Mouse (Mus musculus) neural tube, embryonic 14.5 days (tissue): ENCODE data around the gene Btbd1. TPM values are rescaled to one million over a fixed set of nuclear protein-coding genes. Genes with fewer than 3 reads are reported as not detected.

ENCODE experiments used
- ATAC-seq: fragments of 200-750 bp; cut with Nextera tagmentation; 2 replicates; pipeline ENCODE4 v1.8.0; 2017; ENCODE audit warnings: low read depth, mild to moderate bottlenecking, moderate TSS enrichment, moderate library complexity
- H3K27ac ChIP-seq: fragments of 300-500 bp; sonication (generic); 2 replicates; pipeline ENCODE4 v1.5.1; 2014; ENCODE audit warnings: low read depth, mild to moderate bottlenecking, control low read depth, low read length, moderate library complexity, mixed read lengths
- H3K27me3 ChIP-seq: fragments of 300-500 bp; sonication (generic); 2 replicates; pipeline ENCODE4 v1.6.1; 2014; ENCODE audit warnings: low read length; ENCODE audit not compliant: control insufficient read depth, insufficient read depth
- H3K36me3 ChIP-seq: fragments of 300-500 bp; sonication (generic); 2 replicates; pipeline ENCODE4 v1.6.1; 2014; ENCODE audit warnings: low read length, mixed read lengths; ENCODE audit not compliant: control insufficient read depth, insufficient read depth
- H3K4me1 ChIP-seq: fragments of 300-500 bp; sonication (generic); 2 replicates; pipeline ENCODE4 v1.6.1; 2014; ENCODE audit warnings: low read length; ENCODE audit not compliant: control insufficient read depth, insufficient read depth
- H3K4me2 ChIP-seq: fragments of 300-500 bp; sonication (generic); 2 replicates; pipeline ENCODE4 v1.6.1; 2014; ENCODE audit warnings: mild to moderate bottlenecking, low read depth, low read length, control low read depth
- H3K4me3 ChIP-seq: fragments of 300-500 bp; sonication (generic); 2 replicates; pipeline ENCODE4 v1.5.1; 2014; ENCODE audit warnings: low read depth, low read length, control low read depth, mixed read lengths
- H3K9ac ChIP-seq: fragments of 300-500 bp; sonication (generic); replicated peaks from 2 replicates; pipeline ENCODE4 v1.6.1; 2014; ENCODE audit warnings: low read depth, mild to moderate bottlenecking, control low read depth, low read length, mixed read lengths
- H3K9me3 ChIP-seq: fragments of 300-500 bp; sonication (generic); 2 replicates; pipeline ENCODE4 v1.6.1; 2016; ENCODE audit warnings: low read length; ENCODE audit not compliant: control insufficient read depth
- WGBS: fragments of 180-500 bp; shearing (Covaris S2); extraction: QIAGEN DNeasy Blood & Tissue Kit; methylation state at CpG from one replicate; pipeline ENCODE4 v1.1.7; 2014; 5-methylcytosine and 5-hydroxymethylcytosine counted together
- polyA plus RNA-seq: library from polyadenylated mRNA; unstranded; fragments of >200 nt; fragmentation: Nextera tagmentation; extraction: Ambion mirVana; gene quantifications from 2 replicates; pipeline ENCODE4 v1.2.1, GENCODE M21; 2014

Gene Btbd1
- polyA plus RNA-seq: 137 and 144 TPM in 2 replicates

GRCm38 (mm10) chr7:81829379-81829894, at the start of gene Btbd1:
Btbd1 (minus strand) TSS chr7:81829431.
- H3K9ac ChIP-seq: peak within 1 kb of the TSS; percentile 96
- H3K4me1 ChIP-seq: peaks cover 31% of the 10 kb centered on the region
- H3K36me3 ChIP-seq: no peaks in the 10 kb centered on the region
- H3K27me3 ChIP-seq: no peaks in the 10 kb centered on the region
- peak; percentile 91 for ATAC-seq
- 1% methylated on average over 38 of the region's 58 CpGs for WGBS
- peak within 1 kb of the TSS; percentile 95 for H3K27ac ChIP-seq
- H3K4me2 ChIP-seq: peak within 1 kb of the TSS; percentile 78
- no peaks in the 10 kb centered on the region for H3K9me3 ChIP-seq
- peak within 1 kb of the TSS; percentile 81 for H3K4me3 ChIP-seq

GRCm38 (mm10) chr7:81875372-81875771, 46.1 kb upstream of the Btbd1 start:
- H3K36me3 ChIP-seq: no peaks in the 10 kb centered on the region
- WGBS: 73% methylated on average over 9 of the region's 9 CpGs
- no peak for ATAC-seq
- no peak overlapping the region for H3K27ac ChIP-seq
- no peak overlapping the region for H3K4me3 ChIP-seq
- peaks cover 3% of the 10 kb centered on the region; the same call in 1 of the 2 replicates for H3K4me1 ChIP-seq
- H3K9me3 ChIP-seq: no peaks in the 10 kb centered on the region
- no peak overlapping the region for H3K9ac ChIP-seq
- H3K27me3 ChIP-seq: no peaks in the 10 kb centered on the region
- no peak overlapping the region for H3K4me2 ChIP-seq

- H3K9ac ChIP-seq: no peak overlapping the region
- H3K27me3 ChIP-seq: no peaks in the 10 kb centered on the region
- 63% methylated on average over 6 of the region's 6 CpGs for WGBS
- ATAC-seq: no peak
- peaks cover 3% of the 10 kb centered on the region; the same call in 1 of the 2 replicates for H3K4me1 ChIP-seq
- no peak overlapping the region for H3K27ac ChIP-seq
- H3K4me3 ChIP-seq: no peak overlapping the region
- H3K36me3 ChIP-seq: no peaks in the 10 kb centered on the region
- no peak overlapping the region for H3K4me2 ChIP-seq
- no peaks in the 10 kb centered on the region for H3K9me3 ChIP-seq
Observed at GRCm38 (mm10) chr7:81874636-81875035, 45.4 kb upstream of the Btbd1 start.

- Histone ChIP-seq H3K9me3 (no peaks in the 10 kb centered on the region), H3K27ac (no peak overlapping the region), H3K4me3 (no peak overlapping the region), H3K4me1 (peaks cover 3% of the 10 kb centered on the region; the same call in 1 of the 2 replicates), H3K27me3 (no peaks in the 10 kb centered on the region), H3K36me3 (no peaks in the 10 kb centered on the region), H3K4me2 (no peak overlapping the region), H3K9ac (no peak overlapping the region)
- no peak for ATAC-seq
- WGBS: 57% methylated on average over 1 of the region's 1 CpGs
Observed at GRCm38 (mm10) chr7:81873807-81874206, 44.6 kb upstream of the Btbd1 start.

GRCm38 (mm10) chr7:81872493-81873013, 43.3 kb upstream of the Btbd1 start:
- H3K4me2 ChIP-seq: no peak overlapping the region
- no peaks in the 10 kb centered on the region for H3K27me3 ChIP-seq
- no peak overlapping the region for H3K27ac ChIP-seq
- no peaks in the 10 kb centered on the region for H3K36me3 ChIP-seq
- WGBS: 81% methylated on average over 13 of the region's 13 CpGs
- no peak overlapping the region for H3K9ac ChIP-seq
- no peak for ATAC-seq
- H3K4me1 ChIP-seq: peaks cover 3% of the 10 kb centered on the region; the same call in 1 of the 2 replicates
- H3K4me3 ChIP-seq: no peak overlapping the region
- H3K9me3 ChIP-seq: no peaks in the 10 kb centered on the region

GRCm38 (mm10) chr7:81868158-81868557, 38.9 kb upstream of the Btbd1 start:
- H3K4me3 ChIP-seq: no peak overlapping the region
- H3K4me2 ChIP-seq: no peak overlapping the region
- no peaks in the 10 kb centered on the region for H3K27me3 ChIP-seq
- H3K9ac ChIP-seq: no peak overlapping the region
- no peaks in the 10 kb centered on the region for H3K36me3 ChIP-seq
- H3K27ac ChIP-seq: no peak overlapping the region
- no peaks in the 10 kb centered on the region for H3K9me3 ChIP-seq
- ATAC-seq: peak; percentile 86
- no peaks in the 10 kb centered on the region for H3K4me1 ChIP-seq
- WGBS: 23% methylated on average over 6 of the region's 6 CpGs

- no peaks in the 10 kb centered on the region for H3K36me3 ChIP-seq
- H3K9ac ChIP-seq: no peak overlapping the region
- H3K27ac ChIP-seq: no peak overlapping the region
- H3K9me3 ChIP-seq: no peaks in the 10 kb centered on the region
- no peak for ATAC-seq
- no peak overlapping the region for H3K4me3 ChIP-seq
- H3K27me3 ChIP-seq: no peaks in the 10 kb centered on the region
- no peaks in the 10 kb centered on the region for H3K4me1 ChIP-seq
- no peak overlapping the region for H3K4me2 ChIP-seq
- 93% methylated on average over 9 of the region's 9 CpGs for WGBS
Observed at GRCm38 (mm10) chr7:81867231-81867930, 38.1 kb upstream of the Btbd1 start.

GRCm38 (mm10) chr7:81865937-81866336, 36.7 kb upstream of the Btbd1 start:
- no peak overlapping the region for H3K27ac ChIP-seq

GRCm38 (mm10) chr7:81864552-81864951, 35.3 kb upstream of the Btbd1 start:
- H3K36me3 ChIP-seq: no peaks in the 10 kb centered on the region
- peaks cover under 1% of the 10 kb centered on the region; the same call in 1 of the 2 replicates for H3K4me1 ChIP-seq
- no peak overlapping the region for H3K27ac ChIP-seq
- no peaks in the 10 kb centered on the region for H3K9me3 ChIP-seq
- H3K27me3 ChIP-seq: no peaks in the 10 kb centered on the region
- no peak overlapping the region for H3K9ac ChIP-seq
- no peak overlapping the region for H3K4me2 ChIP-seq
- no peak for ATAC-seq
- H3K4me3 ChIP-seq: no peak overlapping the region
- 93% methylated on average over 6 of the region's 6 CpGs for WGBS

More at GRCm38 (mm10) chr7:81865937-81866336, 36.7 kb upstream of the Btbd1 start:
- 91% methylated on average over 6 of the region's 6 CpGs for WGBS
- no peak for ATAC-seq
- Histone ChIP-seq H3K4me3 (no peak overlapping the region), H3K4me2 (no peak overlapping the region), H3K27me3 (no peaks in the 10 kb centered on the region), H3K4me1 (no peaks in the 10 kb centered on the region), H3K36me3 (no peaks in the 10 kb centered on the region), H3K9me3 (no peaks in the 10 kb centered on the region), H3K9ac (no peak overlapping the region)
